Mouse (Mus musculus) ovary, postnatal 10 days (tissue): ENCODE measurements around the gene Mcl1.
A peak's percentile ranks its signal among the peaks of the same experiment; 100 is the strongest.
"Not testable (repeated sequence)": the region's sequence is repeated elsewhere in the genome, so short reads cannot be mapped to it uniquely, and the experiment has no call there.

Experiments used
- DNase-seq: peaks from one replicate; pipeline ENCODE4 v3.0.0; 2022; ENCODE audit warnings: low spot score

Mcl1 gene

GRCm38 (mm10) chr3:95667521-95667920 is 8.9 kb downstream of the Mcl1 start:
- DNase-seq: no peak

GRCm38 (mm10) chr3:95668026-95668425 is 9.4 kb downstream of the Mcl1 start:
- DNase-seq: no peak

- DNase-seq: no peak
These were observed 10.2 kb downstream of the Mcl1 start for GRCm38 (mm10) chr3:95668589-95669308.

GRCm38 (mm10) chr3:95669309-95669665 is 10.7 kb downstream of the Mcl1 start:
- DNase-seq: no peak

- DNase-seq: not testable (repeated sequence)
These were observed 11.8 kb downstream of the Mcl1 start for GRCm38 (mm10) chr3:95670419-95670818.

GRCm38 (mm10) chr3:95671201-95671600 is 12.6 kb downstream of the Mcl1 start:
- DNase-seq: no peak

- DNase-seq: no peak
These were observed 13.9 kb downstream of the Mcl1 start for GRCm38 (mm10) chr3:95672461-95672860.

GRCm38 (mm10) chr3:95672861-95673706 is 14.5 kb downstream of the Mcl1 start:
- DNase-seq: no peak

- no peak for DNase-seq
These were observed 15.2 kb downstream of the Mcl1 start for GRCm38 (mm10) chr3:95673707-95674211.

GRCm38 (mm10) chr3:95674236-95674635 is 15.6 kb downstream of the Mcl1 start:
- DNase-seq: no peak

GRCm38 (mm10) chr3:95674812-95675211 is 16.2 kb downstream of the Mcl1 start:
- no peak for DNase-seq

GRCm38 (mm10) chr3:95675301-95676092 is 16.9 kb downstream of the Mcl1 start:
- DNase-seq: peak; percentile 46

GRCm38 (mm10) chr3:95676745-95677419 is 18.3 kb downstream of the Mcl1 start:
- peak; percentile 42 for DNase-seq

GRCm38 (mm10) chr3:95677420-95678090 is 19.0 kb downstream of the Mcl1 start:
- no peak for DNase-seq

- DNase-seq: no peak
These were observed 21.0 kb downstream of the Mcl1 start for GRCm38 (mm10) chr3:95679551-95679950.

- DNase-seq: no peak
These were observed 22.1 kb downstream of the Mcl1 start for GRCm38 (mm10) chr3:95680673-95681072.

- DNase-seq: no peak
These were observed 22.8 kb downstream of the Mcl1 start for GRCm38 (mm10) chr3:95681365-95681764.

GRCm38 (mm10) chr3:95682878-95683277 is 24.3 kb downstream of the Mcl1 start:
- no peak for DNase-seq

- DNase-seq: no peak
These were observed 26.3 kb downstream of the Mcl1 start for GRCm38 (mm10) chr3:95684846-95685245.

- DNase-seq: no peak
These were observed 26.7 kb downstream of the Mcl1 start for GRCm38 (mm10) chr3:95685301-95685700.

GRCm38 (mm10) chr3:95685701-95686100 is 27.1 kb downstream of the Mcl1 start:
- DNase-seq: no peak
